Mouse (Mus musculus): Measurements from ENCODE around the gene Cel. TPM values are rescaled to one million over a fixed set of nuclear protein-coding genes. Genes with fewer than 3 reads are reported as not detected.
A peak's percentile ranks its signal among the peaks of the same experiment; 100 is the strongest.

Gene Cel
- polyA plus RNA-seq, 1 experiment from 2014 or later = not detected

DNA sequence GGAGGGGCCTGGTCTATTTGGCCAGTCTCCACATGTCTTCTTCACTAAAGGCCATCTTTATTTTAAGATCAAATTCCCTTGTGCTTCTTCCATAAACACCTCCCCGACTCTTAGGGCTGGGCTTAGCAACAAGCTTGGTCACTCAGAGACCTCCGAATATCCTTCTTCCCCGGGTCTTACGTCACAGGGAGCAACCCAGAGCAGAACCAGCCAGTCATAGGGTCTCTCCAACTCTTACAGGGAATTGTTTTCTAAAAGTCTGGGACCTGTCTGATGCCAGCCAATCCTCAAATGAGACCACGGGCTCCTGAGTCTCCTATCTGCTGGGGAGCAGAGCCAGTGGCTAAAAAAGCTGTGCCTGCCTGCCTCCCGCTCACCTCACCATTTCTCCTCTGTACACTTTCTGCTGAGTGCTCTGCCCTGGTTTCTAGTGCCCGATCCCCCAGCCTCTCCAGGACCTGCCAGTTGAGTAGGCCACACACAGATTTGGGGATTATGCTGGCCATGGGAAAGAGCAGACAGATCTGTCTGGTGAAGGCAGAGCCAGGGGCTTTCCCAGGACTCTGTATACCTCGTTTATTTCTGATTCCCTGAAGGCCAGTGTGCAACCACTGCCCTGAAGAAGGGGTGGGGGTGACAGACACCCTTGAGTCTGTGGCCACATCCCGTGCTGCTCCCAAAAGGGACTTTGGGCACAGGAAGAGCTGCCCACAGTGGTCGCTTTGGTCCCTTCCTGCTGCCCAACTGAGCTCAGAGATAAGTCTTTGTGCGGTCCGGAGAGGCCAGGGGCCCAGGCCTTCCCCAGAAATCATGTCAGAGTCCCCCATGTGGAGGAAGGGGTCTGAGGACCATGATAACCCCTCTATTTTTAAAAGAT is 35.7 kb upstream of the Cel start:
- H3K27ac ChIP-seq = no peak overlapping the region
- H3K9me3 ChIP-seq = no peaks in the 10 kb centered on the region
- H3K36me3 ChIP-seq (replicated peaks) = no peaks in the 10 kb centered on the region
- no peak overlapping the region for H3K4me3 ChIP-seq (replicated peaks)
- no peak overlapping the region for H3K9ac ChIP-seq
- H3K4me1 ChIP-seq = peaks cover 5% of the 10 kb centered on the region; the same call in 1 of the 2 replicates
- 0 out of 2 replicates have a peak, but pooled peaks cover 13% of the 10 kb centered on the region for H3K27me3 ChIP-seq
- no peak overlapping the region for H3K4me2 ChIP-seq
- WGBS = 69% methylated on average over 12 of the region's 12 CpGs
- ATAC-seq (ENCODE audit: low FRiP score) = no peak

DNA sequence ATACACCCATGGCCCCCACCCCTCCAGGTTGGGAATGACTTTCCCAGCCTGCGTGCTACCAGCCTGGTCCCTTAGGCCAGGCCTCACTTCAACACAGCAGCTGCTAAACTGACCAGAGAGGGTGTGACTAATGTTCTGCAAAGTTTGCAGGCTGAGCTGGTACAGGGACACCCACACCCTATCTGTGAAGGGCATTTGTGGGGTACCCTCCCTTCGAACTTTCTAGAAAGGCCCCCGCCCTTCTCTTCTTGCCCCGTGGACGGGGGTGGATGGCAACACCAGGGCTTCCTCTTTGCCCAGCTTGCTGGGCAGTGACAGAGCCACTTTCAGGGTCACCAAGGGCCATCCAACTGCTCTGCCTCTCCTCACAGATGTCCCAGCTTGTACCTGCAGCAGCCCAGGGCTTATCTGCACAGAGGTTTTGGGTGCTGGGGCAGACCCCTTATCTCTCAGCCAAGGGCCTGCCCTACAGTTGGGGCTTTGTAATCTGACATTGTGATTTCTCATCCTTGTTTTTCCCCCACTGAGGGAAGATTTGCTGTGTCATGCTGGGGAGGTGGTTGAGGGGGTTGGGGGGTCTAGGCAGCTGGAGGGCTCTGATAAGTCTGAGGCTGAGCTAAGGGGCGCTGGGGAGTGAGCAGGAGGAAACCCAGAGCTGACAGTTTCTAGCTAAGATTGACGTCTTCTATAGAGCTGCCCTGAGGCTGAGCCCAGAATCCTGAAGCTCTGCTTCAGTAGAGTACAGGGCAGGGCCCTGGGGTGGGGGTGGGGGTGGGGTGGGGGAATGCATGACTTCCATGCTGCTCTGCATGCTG is 34.7 kb upstream of the Cel start:
- WGBS = 79% methylated on average over 7 of the region's 7 CpGs
- no peak overlapping the region for H3K9ac ChIP-seq
- H3K27ac ChIP-seq = no peak overlapping the region
- no peak overlapping the region for H3K4me3 ChIP-seq (replicated peaks)
- peaks cover 20% of the 10 kb centered on the region; the same call in 1 of the 2 replicates for H3K27me3 ChIP-seq
- H3K4me1 ChIP-seq = peaks cover 5% of the 10 kb centered on the region; the same call in 1 of the 2 replicates
- H3K36me3 ChIP-seq (replicated peaks) = no peaks in the 10 kb centered on the region
- H3K4me2 ChIP-seq = no peak overlapping the region
- H3K9me3 ChIP-seq = no peaks in the 10 kb centered on the region
- no peak for ATAC-seq (ENCODE audit: low FRiP score)

DNA sequence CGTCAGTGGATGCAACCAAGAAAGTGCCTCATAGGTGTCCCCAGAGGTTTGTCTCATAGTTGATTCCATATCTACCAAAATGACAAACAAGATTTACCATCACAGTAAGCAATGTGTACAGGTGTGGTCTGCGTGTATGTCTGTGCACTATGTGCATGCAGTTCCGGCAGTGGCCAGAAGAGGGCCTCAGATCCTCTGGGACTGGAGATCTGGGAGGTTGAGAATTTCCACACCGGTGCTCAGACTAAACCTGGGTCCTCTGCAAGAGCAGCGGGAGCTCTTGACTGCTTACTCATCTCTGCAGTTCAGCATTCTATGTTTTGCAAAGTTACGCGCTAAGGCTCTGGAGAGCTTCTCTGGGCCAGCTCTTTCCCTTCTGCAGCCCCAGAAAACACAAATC is 33.8 kb upstream of the Cel start:
- Histone ChIP-seq H3K36me3 (replicated peaks) (no peaks in the 10 kb centered on the region), H3K27me3 (peaks cover 23% of the 10 kb centered on the region), H3K4me1 (peaks cover 5% of the 10 kb centered on the region; the same call in 1 of the 2 replicates), H3K4me3 (replicated peaks) (no peak overlapping the region), H3K9me3 (no peaks in the 10 kb centered on the region), H3K9ac (no peak overlapping the region), H3K27ac (no peak overlapping the region), H3K4me2 (no peak overlapping the region)
- no peak for ATAC-seq (ENCODE audit: low FRiP score)
- 93% methylated on average over 7 of the region's 7 CpGs for WGBS

DNA sequence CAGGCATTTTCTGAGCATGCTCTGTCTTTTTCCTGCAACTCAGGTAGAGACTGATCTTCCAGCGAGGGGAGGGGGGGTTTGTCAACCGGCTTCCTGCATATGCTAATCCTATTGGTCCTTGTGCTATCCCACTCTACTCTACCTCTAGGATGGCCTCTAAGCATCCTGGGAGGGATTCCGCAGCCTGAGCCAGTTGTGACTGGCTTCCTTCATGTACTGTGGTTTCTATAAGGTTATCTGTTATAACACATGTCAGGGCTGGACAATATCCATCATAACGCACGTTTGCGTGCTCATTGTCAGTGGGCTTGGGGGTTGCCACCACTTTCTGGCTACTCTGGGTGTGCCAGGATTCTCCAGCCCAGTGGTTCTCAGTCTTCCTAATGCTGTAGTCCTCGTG is 32.8 kb upstream of the Cel start:
- no peak overlapping the region for H3K27ac ChIP-seq
- H3K4me1 ChIP-seq = peaks cover 5% of the 10 kb centered on the region; the same call in 1 of the 2 replicates
- H3K9ac ChIP-seq = no peak overlapping the region
- ATAC-seq (ENCODE audit: low FRiP score) = no peak
- H3K36me3 ChIP-seq (replicated peaks) = no peaks in the 10 kb centered on the region
- H3K4me2 ChIP-seq = no peak overlapping the region
- H3K4me3 ChIP-seq (replicated peaks) = no peak overlapping the region
- 86% methylated on average over 7 of the region's 7 CpGs for WGBS
- no peaks in the 10 kb centered on the region for H3K9me3 ChIP-seq
- peaks cover 26% of the 10 kb centered on the region for H3K27me3 ChIP-seq

DNA sequence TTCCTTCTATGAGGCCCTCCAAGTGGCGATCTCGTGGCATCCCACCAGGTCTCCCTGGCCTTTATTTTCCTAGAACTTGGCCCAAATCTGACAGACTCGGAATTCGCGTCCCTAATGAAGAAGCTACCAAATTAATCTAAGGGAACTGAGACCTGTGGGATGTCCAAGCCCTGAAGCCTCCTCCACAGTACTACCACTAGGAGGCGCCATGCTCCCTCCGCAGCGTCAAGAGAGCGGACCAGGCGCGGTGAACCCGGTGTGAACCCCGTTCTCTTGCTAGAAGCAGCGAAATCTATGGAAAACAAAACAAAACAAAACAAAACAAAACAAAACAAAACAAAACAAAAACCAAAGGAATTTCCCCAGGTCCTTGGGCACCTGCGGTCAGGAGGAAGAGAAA is 29.6 kb upstream of the Cel start:
- Histone ChIP-seq H3K9me3 (no peaks in the 10 kb centered on the region), H3K27ac (no peak overlapping the region), H3K27me3 (peaks cover 37% of the 10 kb centered on the region), H3K4me2 (peak overlapping the region; percentile 8; the same call in 1 of the 2 replicates), H3K9ac (no peak overlapping the region), H3K36me3 (replicated peaks) (no peaks in the 10 kb centered on the region), H3K4me3 (replicated peaks) (no peak overlapping the region), H3K4me1 (no peaks in the 10 kb centered on the region; the same call in 1 of the 2 replicates)
- no peak for ATAC-seq (ENCODE audit: low FRiP score)
- WGBS = 9% methylated on average over 15 of the region's 15 CpGs

DNA sequence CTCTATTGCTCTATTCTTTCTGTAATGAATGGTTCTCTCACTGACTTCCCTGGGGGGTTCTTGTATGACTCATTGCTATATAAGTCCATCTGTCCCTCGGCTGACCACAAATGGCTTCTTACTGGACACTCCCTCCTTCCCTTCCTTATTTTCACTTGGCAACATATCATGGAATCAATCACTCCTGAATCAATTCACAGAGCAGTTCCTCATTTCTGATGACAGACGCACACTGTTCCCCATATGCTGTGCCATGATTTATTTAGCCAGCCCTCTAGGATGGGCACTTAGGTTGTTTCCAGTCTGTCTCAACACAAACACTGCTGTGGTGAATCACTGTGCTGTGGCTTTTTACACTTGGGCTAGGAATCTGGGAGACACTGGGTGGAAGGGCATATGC is 28.3 kb upstream of the Cel start:
- H3K9me3 ChIP-seq = no peaks in the 10 kb centered on the region
- peaks cover 40% of the 10 kb centered on the region for H3K27me3 ChIP-seq
- no peak for ATAC-seq (ENCODE audit: low FRiP score)
- H3K9ac ChIP-seq = no peak overlapping the region
- H3K4me2 ChIP-seq = no peak overlapping the region
- no peak overlapping the region for H3K4me3 ChIP-seq (replicated peaks)
- H3K4me1 ChIP-seq = no peaks in the 10 kb centered on the region
- no peaks in the 10 kb centered on the region for H3K36me3 ChIP-seq (replicated peaks)
- H3K27ac ChIP-seq = no peak overlapping the region
- WGBS = 90% methylated on average over 2 of the region's 2 CpGs

DNA sequence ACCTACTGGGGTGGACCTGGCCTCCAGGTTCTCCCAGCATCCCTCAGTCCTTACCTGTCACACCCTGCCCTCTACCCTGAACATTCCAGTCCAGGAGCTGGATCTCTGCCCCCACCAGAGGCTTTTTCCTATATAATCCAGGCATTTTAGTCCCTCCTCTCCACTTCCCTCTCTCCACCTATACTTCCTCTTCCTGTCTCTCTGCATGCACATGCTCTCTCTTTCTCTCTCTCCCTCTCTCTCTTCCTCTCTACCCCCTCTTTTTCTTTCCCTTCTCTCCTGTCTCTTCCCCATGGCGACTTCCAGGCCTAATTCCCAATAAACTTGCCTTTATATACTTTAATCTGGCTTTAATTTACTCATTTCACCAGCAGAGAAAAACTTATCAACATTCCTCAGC is 25.4 kb upstream of the Cel start:
- WGBS = 34% methylated on average over 1 of the region's 1 CpGs
- ATAC-seq (ENCODE audit: low FRiP score) = no peak

DNA sequence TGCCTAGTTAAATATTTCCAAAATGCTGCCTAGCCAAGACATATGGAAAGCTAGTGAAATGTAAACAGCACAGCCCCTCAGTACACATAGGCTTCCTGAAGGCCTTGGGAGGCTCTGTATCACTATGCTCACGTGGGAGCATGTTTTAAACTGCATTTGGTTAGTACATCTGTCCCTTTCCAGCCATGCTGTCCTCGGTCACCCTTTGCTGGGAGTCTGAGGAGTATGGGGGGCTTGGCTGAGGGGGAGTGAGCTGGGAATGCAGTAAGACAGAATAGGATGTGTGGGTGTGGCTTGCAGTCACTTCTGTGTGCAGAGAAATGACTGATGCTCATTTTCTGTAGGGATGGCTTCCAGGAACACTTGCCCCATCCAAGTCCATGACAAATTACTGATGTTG is 22.5 kb upstream of the Cel start:
- no peak overlapping the region for H3K27ac ChIP-seq
- H3K4me2 ChIP-seq = no peak overlapping the region
- no peak overlapping the region for H3K9ac ChIP-seq
- no peaks in the 10 kb centered on the region for H3K9me3 ChIP-seq
- no peak overlapping the region for H3K4me3 ChIP-seq (replicated peaks)
- no peaks in the 10 kb centered on the region for H3K36me3 ChIP-seq (replicated peaks)
- no peak for ATAC-seq (ENCODE audit: low FRiP score)
- H3K27me3 ChIP-seq = peaks cover 20% of the 10 kb centered on the region
- 53% methylated on average over 2 of the region's 2 CpGs for WGBS
- peaks cover 19% of the 10 kb centered on the region for H3K4me1 ChIP-seq

More for the DNA sequence above, 25.4 kb upstream of the Cel start:
- H3K36me3 ChIP-seq (replicated peaks) = no peaks in the 10 kb centered on the region
- H3K27me3 ChIP-seq = peaks cover 32% of the 10 kb centered on the region
- peaks cover 2% of the 10 kb centered on the region for H3K4me1 ChIP-seq
- H3K9me3 ChIP-seq = no peaks in the 10 kb centered on the region
- no peak overlapping the region for H3K9ac ChIP-seq
- H3K4me2 ChIP-seq = no peak overlapping the region
- H3K27ac ChIP-seq = no peak overlapping the region
- no peak overlapping the region for H3K4me3 ChIP-seq (replicated peaks)

DNA sequence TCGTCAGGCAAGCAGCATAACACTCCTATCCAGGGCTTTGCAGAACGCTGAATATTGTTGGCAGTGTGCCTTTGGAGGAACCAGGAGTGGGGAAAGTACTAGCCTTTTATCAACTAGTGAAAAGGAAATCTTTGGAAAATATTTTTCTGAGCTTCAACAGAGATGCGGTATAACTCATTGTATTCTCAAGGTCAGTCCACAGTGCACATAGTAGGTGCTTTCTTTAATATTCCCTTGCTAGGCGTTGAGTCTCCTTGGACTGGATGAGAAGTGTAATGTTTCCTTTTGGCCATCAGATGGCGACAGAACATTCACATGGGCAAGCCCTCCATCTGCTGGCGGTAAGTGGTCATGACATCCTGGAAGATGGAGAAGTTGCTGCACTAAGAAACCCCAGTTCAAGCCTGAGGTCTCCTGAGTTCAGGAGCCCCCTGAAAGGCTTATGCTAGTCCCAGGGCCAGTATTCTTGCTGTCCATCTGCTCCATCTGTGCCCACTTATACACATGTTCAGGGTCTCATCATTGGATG is 21.9 kb upstream of the Cel start:
- ATAC-seq (ENCODE audit: low FRiP score) = no peak
- H3K27me3 ChIP-seq = peaks cover 15% of the 10 kb centered on the region
- H3K4me3 ChIP-seq (replicated peaks) = no peak overlapping the region
- no peaks in the 10 kb centered on the region for H3K9me3 ChIP-seq
- H3K4me2 ChIP-seq = no peak overlapping the region
- no peak overlapping the region for H3K9ac ChIP-seq
- 19% methylated on average over 6 of the region's 6 CpGs for WGBS
- H3K36me3 ChIP-seq (replicated peaks) = no peaks in the 10 kb centered on the region
- peaks cover 19% of the 10 kb centered on the region for H3K4me1 ChIP-seq
- H3K27ac ChIP-seq = no peak overlapping the region

DNA sequence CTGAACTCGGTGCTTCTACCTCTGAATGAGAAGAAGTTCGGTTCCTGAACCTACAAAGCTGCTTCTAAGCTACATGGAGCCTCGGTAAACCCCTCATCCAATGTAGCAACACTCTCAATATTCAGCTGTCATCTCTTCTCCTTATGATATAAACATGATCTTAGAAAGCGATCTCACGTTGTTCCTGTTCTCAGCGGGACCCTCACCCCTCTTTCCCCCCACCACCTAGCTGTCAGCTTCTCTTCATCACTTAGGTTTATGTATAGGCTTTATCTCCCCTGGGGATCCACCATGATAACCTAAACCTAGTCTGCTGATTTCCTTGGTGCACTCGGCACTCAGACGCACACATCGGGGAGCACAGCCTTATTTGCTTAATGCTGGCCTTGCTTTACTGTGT is 20.4 kb upstream of the Cel start, which contains the start of gene Gtf3c5:
TSS of gene Gtf3c5 (minus strand) at position 101 of the 400 bp plus-strand sequence.
- Histone ChIP-seq H3K27ac (peak within 1 kb of the TSS; percentile 89), H3K27me3 (peaks cover 15% of the 10 kb centered on the region), H3K9me3 (no peaks in the 10 kb centered on the region), H3K4me3 (replicated peaks) (peak within 1 kb of the TSS; percentile 72), H3K4me1 (peaks cover 19% of the 10 kb centered on the region), H3K4me2 (peak within 1 kb of the TSS; percentile 68), H3K9ac (peak within 1 kb of the TSS; percentile 80), H3K36me3 (replicated peaks) (peaks cover 14% of the 10 kb centered on the region)
- WGBS = 78% methylated on average over 9 of the region's 9 CpGs
- no peak for ATAC-seq (ENCODE audit: low FRiP score)

DNA sequence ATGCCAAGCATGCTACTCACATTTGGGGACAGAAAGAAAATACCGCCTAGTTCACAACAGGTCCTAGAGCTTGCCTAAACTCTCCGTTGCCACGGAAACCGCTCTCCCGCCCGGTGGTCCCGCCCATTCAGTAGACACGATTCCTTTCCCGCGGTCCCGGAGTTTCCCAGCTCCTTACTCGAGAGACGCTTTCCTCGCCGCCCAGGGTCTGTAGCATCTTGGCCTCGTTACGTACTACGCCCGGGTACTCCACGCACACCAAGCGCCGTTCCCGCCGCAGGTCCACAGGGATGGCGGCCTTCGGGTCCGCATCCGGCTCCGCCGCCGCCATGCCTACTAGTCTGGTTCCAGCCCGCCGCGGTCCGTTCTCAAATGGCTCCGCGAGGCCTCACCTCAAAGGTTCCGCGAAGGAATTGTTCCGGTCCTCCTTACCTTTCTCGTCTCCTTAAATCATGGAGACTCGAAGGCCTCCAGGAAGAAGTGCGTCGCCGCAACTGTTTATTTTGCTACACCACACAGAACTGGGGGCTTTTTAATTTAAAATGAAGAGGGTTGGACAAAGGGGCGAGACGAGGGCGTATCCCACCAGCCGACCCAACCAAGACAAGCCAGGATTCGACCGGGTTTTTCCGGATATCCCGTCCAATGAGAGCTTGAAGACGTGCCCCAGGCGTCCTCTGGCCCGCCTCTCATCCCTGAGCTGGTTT is 19.6 kb upstream of the Cel start:
- H3K4me3 ChIP-seq (replicated peaks) = peak overlapping the region; percentile 72
- H3K4me2 ChIP-seq = peak overlapping the region; percentile 68
- peaks cover 19% of the 10 kb centered on the region for H3K4me1 ChIP-seq
- no peaks in the 10 kb centered on the region for H3K9me3 ChIP-seq
- WGBS = under 1% methylated on average over 56 of the region's 56 CpGs
- ATAC-seq (ENCODE audit: low FRiP score) = peak; percentile 93
- peak overlapping the region; percentile 89 for H3K27ac ChIP-seq
- H3K9ac ChIP-seq = peak overlapping the region; percentile 80
- H3K36me3 ChIP-seq (replicated peaks) = peaks cover 22% of the 10 kb centered on the region
- H3K27me3 ChIP-seq = peaks cover 10% of the 10 kb centered on the region; the same call in 1 of the 2 replicates

Measured in forebrain, embryonic 12.5 days (tissue).